Mouse (Mus musculus): Measurements from ENCODE around the gene Aicda. TPM values are rescaled to one million over a fixed set of nuclear protein-coding genes. Genes with fewer than 3 reads are reported as not detected.

Aicda gene
- total and polyA plus RNA-seq, 3 experiments: 0.03 TPM; not detected in 2

DNA sequence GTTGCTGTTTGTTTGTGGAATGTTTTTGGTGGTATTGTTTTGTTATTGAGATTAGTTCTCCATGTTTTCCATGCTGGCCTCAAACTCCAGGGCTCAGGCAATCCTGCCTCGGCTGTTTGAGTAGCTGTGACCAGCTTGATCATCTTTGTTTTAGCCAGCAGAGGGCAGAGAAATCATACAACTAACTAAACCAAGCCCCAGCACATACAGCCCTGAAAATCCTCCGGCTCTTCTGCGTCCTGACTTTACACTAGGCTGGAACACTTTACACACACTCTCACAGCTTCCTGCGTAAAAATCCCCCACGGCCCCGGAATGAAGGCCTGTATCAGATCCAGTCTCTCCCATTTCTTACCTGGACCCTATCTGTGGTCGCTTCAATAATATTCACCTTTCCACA, 42.0 kb downstream of the Aicda start:
- Histone ChIP-seq H3K36me3 (ENCODE audit: control insufficient read depth in 1 of 2, insufficient read depth in 2 of 2, low read length in 2 of 2) (peaks cover 0 to 2% of the 10 kb centered on the region in 2 experiments; a peak in 1 of 4 replicates), H3K9ac (ENCODE audit: control insufficient read depth, low read depth, low read length, poor library complexity, severe bottlenecking) (no peak overlapping the region), H3K4me1 (ENCODE audit: control insufficient read depth in 1 of 2, insufficient read depth in 2 of 2, low read length in 2 of 2) (peaks cover 0 to 3% of the 10 kb centered on the region in 2 experiments; a peak in 1 of 4 replicates), H3K27me3 (ENCODE audit: control insufficient read depth in 1 of 2, insufficient read depth in 2 of 2, low read length in 2 of 2) (no peaks in the 10 kb centered on the region), H3K9me3 (replicated peaks; ENCODE audit: insufficient read depth, low read length) (no peaks in the 10 kb centered on the region), H3K4me3 (ENCODE audit: control insufficient read depth in 1 of 2, insufficient read depth in 1 of 2, low read depth in 2 of 2, low read length in 2 of 2) (no peak overlapping the region), H3K79me2 (ENCODE audit: control insufficient read depth, insufficient read depth, low read length, poor library complexity) (no peaks in the 10 kb centered on the region), H3K27ac (ENCODE audit: control insufficient read depth, low read depth, low read length) (no peak overlapping the region)
- TF ChIP-seq JUND (IDR thresholded peaks at IDR 0.05; ENCODE audit: low read depth, low read length) (no peak), SMC3 (IDR thresholded peaks at IDR 0.05; ENCODE audit: low read depth, low read length) (peak; percentile 20; the same call in 1 of the 2 replicates), RAD21 (IDR thresholded peaks at IDR 0.05; ENCODE audit: low read depth, low read length) (peak; percentile 16), SIN3A (IDR thresholded peaks at IDR 0.05; ENCODE audit: low read length) (no peak), NRF1 (IDR thresholded peaks at IDR 0.05; ENCODE audit: insufficient read depth, low read depth, low read length, poor library complexity, severe bottlenecking) (no peak), CTCF (IDR thresholded peaks at IDR 0.05 in 2 of 3, conservative IDR thresholded peaks at IDR 0.05 in 1 of 3; ENCODE audit: control insufficient read depth in 1 of 3, insufficient read depth in 1 of 3, low read depth in 2 of 3, low read length in 3 of 3, poor library complexity in 1 of 3, severe bottlenecking in 1 of 3) (peak in 1 of 3 experiments; percentile 39; a peak in 2 of 6 replicates), HCFC1 (IDR thresholded peaks at IDR 0.05; ENCODE audit: low read depth, low read length) (no peak)
- no peak for DNase-seq (ENCODE audit: low read depth, low spot score)

DNA sequence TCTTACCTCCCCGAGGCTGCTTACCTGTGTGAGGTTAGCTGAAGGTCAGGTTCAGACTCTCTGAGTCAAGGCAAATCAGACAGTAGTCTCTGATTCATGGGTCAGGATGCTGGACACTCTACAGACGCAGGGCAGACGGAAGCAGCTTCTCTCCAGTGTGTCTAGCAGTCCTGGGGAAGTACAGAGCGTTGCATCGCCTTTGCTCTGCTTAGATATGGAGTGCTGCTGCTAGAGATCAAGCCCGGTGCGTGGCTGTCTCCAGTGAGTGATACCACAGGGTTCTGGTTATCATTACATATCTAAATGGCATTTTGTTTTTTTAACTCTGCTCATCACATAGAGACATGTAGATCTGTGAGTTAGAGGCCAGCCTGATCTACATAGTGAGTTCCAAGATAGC, 43.0 kb downstream of the Aicda start:
- peak; percentile 25; the same call in 1 of the 2 replicates for TF ChIP-seq TCF12 (IDR thresholded peaks at IDR 0.05; ENCODE audit: low read depth, low read length)
- no peak for TF ChIP-seq MAZ (IDR thresholded peaks at IDR 0.05; ENCODE audit: low read depth, low read length)
- peak in 1 of 2 experiments; percentile 33; a peak in 1 of 4 replicates for TF ChIP-seq EP300 (IDR thresholded peaks at IDR 0.05; ENCODE audit: low read depth in 1 of 2, low read length in 2 of 2)
- Histone ChIP-seq H3K36me3 (ENCODE audit: control insufficient read depth in 1 of 2, insufficient read depth in 2 of 2, low read length in 2 of 2) (peaks cover 2 to 4% of the 10 kb centered on the region in 2 experiments; a peak in 1 of 4 replicates), H3K27ac (ENCODE audit: control insufficient read depth, low read depth, low read length) (no peak overlapping the region), H3K9ac (ENCODE audit: control insufficient read depth, low read depth, low read length, poor library complexity, severe bottlenecking) (no peak overlapping the region), H3K4me1 (ENCODE audit: control insufficient read depth in 1 of 2, insufficient read depth in 2 of 2, low read length in 2 of 2) (peaks cover 0 to 5% of the 10 kb centered on the region in 2 experiments; a peak in 2 of 4 replicates), H3K79me2 (ENCODE audit: control insufficient read depth, insufficient read depth, low read length, poor library complexity) (no peaks in the 10 kb centered on the region), H3K27me3 (ENCODE audit: control insufficient read depth in 1 of 2, insufficient read depth in 2 of 2, low read length in 2 of 2) (no peaks in the 10 kb centered on the region), H3K9me3 (replicated peaks; ENCODE audit: insufficient read depth, low read length) (no peaks in the 10 kb centered on the region), H3K4me3 (ENCODE audit: control insufficient read depth in 1 of 2, insufficient read depth in 1 of 2, low read depth in 2 of 2, low read length in 2 of 2) (no peak overlapping the region)
- no peak for DNase-seq (ENCODE audit: low read depth, low spot score)

- no peak overlapping the region for H3K27ac ChIP-seq (ENCODE audit: control insufficient read depth, low read depth, low read length)
- peaks cover 2 to 4% of the 10 kb centered on the region in 2 experiments; a peak in 1 of 4 replicates for H3K36me3 ChIP-seq (ENCODE audit: control insufficient read depth in 1 of 2, insufficient read depth in 2 of 2, low read length in 2 of 2)
- no peak overlapping the region for H3K9ac ChIP-seq (ENCODE audit: control insufficient read depth, low read depth, low read length, poor library complexity, severe bottlenecking)
- DNase-seq (ENCODE audit: low read depth, low spot score): no peak
- H3K79me2 ChIP-seq (ENCODE audit: control insufficient read depth, insufficient read depth, low read length, poor library complexity): no peaks in the 10 kb centered on the region; the same call in 1 of the 2 replicates
- no peak overlapping the region for H3K4me3 ChIP-seq (ENCODE audit: control insufficient read depth in 1 of 2, insufficient read depth in 1 of 2, low read depth in 2 of 2, low read length in 2 of 2)
- H3K9me3 ChIP-seq (replicated peaks; ENCODE audit: insufficient read depth, low read length): no peaks in the 10 kb centered on the region
- peaks cover 0 to 5% of the 10 kb centered on the region in 2 experiments; a peak in 2 of 4 replicates for H3K4me1 ChIP-seq (ENCODE audit: control insufficient read depth in 1 of 2, insufficient read depth in 2 of 2, low read length in 2 of 2)
- TF ChIP-seq MAX (IDR thresholded peaks at IDR 0.05; ENCODE audit: low read length) (no peak), TAL1 (IDR thresholded peaks at IDR 0.05; ENCODE audit: low read length) (no peak), ZNF384 (IDR thresholded peaks at IDR 0.05; ENCODE audit: low read depth, low read length) (no peak), TCF12 (IDR thresholded peaks at IDR 0.05; ENCODE audit: low read depth, low read length) (no peak), UBTF (IDR thresholded peaks at IDR 0.05; ENCODE audit: borderline replicate concordance, insufficient read depth, low read depth, low read length) (no peak), RCOR1 (IDR thresholded peaks at IDR 0.05; ENCODE audit: low read depth, low read length) (no peak), ZC3H11A (IDR thresholded peaks at IDR 0.05; ENCODE audit: low read depth, low read length) (no peak), HCFC1 (IDR thresholded peaks at IDR 0.05; ENCODE audit: low read depth, low read length) (no peak), ZMIZ1 (IDR thresholded peaks at IDR 0.05; ENCODE audit: low read depth, low read length) (no peak), MAFK (IDR thresholded peaks at IDR 0.05; ENCODE audit: borderline replicate concordance, low read depth, low read length) (no peak), EP300 (IDR thresholded peaks at IDR 0.05; ENCODE audit: low read depth in 1 of 2, low read length in 2 of 2) (no peak), POLR2AphosphoS5 (IDR thresholded peaks at IDR 0.05; ENCODE audit: borderline replicate concordance, low read depth, low read length) (no peak), ELF1 (IDR thresholded peaks at IDR 0.05; ENCODE audit: low read depth, low read length) (no peak), BHLHE40 (IDR thresholded peaks at IDR 0.05; ENCODE audit: borderline replicate concordance, low read depth, low read length) (no peak), POLR2AphosphoS2 (IDR thresholded peaks at IDR 0.05; ENCODE audit: low read length) (no peak), JUND (IDR thresholded peaks at IDR 0.05; ENCODE audit: low read depth, low read length) (no peak), GATA1 (IDR thresholded peaks at IDR 0.05; ENCODE audit: low read depth, low read length) (no peak), RAD21 (IDR thresholded peaks at IDR 0.05; ENCODE audit: low read depth, low read length) (no peak)
- no peaks in the 10 kb centered on the region for H3K27me3 ChIP-seq (ENCODE audit: control insufficient read depth in 1 of 2, insufficient read depth in 2 of 2, low read length in 2 of 2)
Observed at GRCm38 (mm10) chr6:122598014-122598413, 44.4 kb downstream of the Aicda start.
